Mouse (Mus musculus): Measurements from ENCODE around the gene Tigd2. TPM values are rescaled to one million over a fixed set of nuclear protein-coding genes. Genes with fewer than 3 reads are reported as not detected.

Tigd2 gene
- polyA plus RNA-seq (2012; rRNA removed), result 2.9 and 3.1 TPM in 2 replicates

GRCm38 (mm10) chr6:59208685-59209298, at the start of gene Tigd2:
Tigd2 (plus strand) TSS chr6:59208870.

Other genes with a start within 250 kb of the Tigd2 start
- gene Fam13a, start 184.3 kb upstream of the Tigd2 start, polyA plus RNA-seq (2012; rRNA removed), result 6.0 and 7.0 TPM in 2 replicates
- gene Gprin3, start 217.4 kb downstream of the Tigd2 start, polyA plus RNA-seq (2012; rRNA removed), result 2.6 and 2.7 TPM in 2 replicates

Measured in central nervous system, embryonic 18 days (tissue).